Mouse (Mus musculus) cerebellum, adult 2 months (tissue): ENCODE data around the gene Gm17387.

Experiments used
- CTCF ChIP-seq: fragments of 200-500 bp; IDR thresholded peaks from 2 replicates; pipeline ENCODE4 v1.5.1; 2011; ENCODE audit warnings: low read depth, mild to moderate bottlenecking, control low read depth, low read length, moderate library complexity, borderline replicate concordance; ENCODE audit not compliant: insufficient read depth
- POLR2A ChIP-seq: fragments of 200-500 bp; IDR thresholded peaks from 2 replicates; pipeline ENCODE4 v1.6.1; 2011; ENCODE audit warnings: low read length, control low read depth, borderline replicate concordance; ENCODE audit not compliant: insufficient read depth

DNA sequence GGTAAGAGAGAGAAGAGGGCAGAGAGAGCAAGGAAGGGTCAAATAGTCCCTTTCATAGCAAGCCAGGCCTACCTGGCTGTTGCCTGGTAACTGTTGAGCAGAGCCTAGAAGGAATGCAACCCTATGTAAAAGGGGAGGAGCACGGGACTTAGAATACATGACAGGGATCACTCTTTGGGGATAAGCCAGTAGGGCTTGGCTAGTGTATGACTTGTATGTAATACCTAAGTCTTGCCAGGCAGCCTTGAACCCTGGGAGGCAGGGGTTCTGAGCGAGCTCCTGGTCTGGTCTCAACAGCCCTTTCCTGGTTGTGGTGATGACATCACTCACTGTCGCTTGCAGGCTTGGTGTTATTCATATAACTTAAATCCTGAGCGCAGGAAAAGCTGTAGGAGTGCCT lies 39.9 kb upstream of the Gm17387 start:
- TF ChIP-seq POLR2A, result no peak
- no peak for TF ChIP-seq CTCF
